ENCODE assay signal across 18 mouse cellular contexts in the genomic region with DNA sequence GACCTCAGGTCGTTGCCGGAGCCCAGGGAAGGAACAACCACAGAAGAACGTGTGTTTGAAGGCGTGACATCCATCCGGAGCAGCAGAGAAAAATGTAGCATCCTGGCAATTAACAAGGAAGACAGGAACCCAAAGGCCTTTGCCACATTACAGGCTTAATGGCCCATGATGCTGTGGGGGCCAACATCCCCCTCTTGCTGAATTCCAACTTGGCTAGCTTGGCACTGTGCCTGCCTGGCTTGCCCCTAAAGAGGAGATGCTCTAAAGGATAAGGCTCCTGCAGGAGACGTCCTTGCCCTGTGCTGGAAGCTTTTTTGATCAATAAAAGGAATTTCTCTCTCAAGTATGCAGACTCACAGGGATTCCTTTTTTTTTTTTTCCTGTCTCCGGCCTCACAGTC.
A peak's percentile ranks its signal among the peaks of the same experiment; 100 is the strongest.
DNase-seq lines count a peak whose midpoint lies in the region; ATAC-seq and TF ChIP-seq lines count a peak whose summit lies in the region.
"Had no signal": no experiment of that assay in that cellular context is flagged by ENCODE, and none has a peak within 500 bp of the region (broad histone marks: within the 10 kb centered on the region; RNA-seq: fewer than 3 reads in every experiment).

No protein-coding gene starts in this region.

- no peak for DNase-seq in kidney, adult 2 months
- DNase-seq in CH12.LX (ENCODE audit: extremely low read depth): no peak
- DNase-seq in Muller cell, postnatal 12 days (ENCODE audit: inconsistent ontology term): peak; percentile 82
- no peak for DNase-seq in hindbrain, embryonic 14.5 days (ENCODE audit: low spot score)
- no peak for DNase-seq in gastrocnemius, postnatal 36 days
- DNase-seq: adrenal gland, adult 2 months; cerebellum, postnatal 10 days; embryo, embryonic 11 days; forebrain, postnatal 0 days; gastrocnemius, postnatal 10 days; kidney, adult 18-20 months; kidney, postnatal 4 days; layer of hippocampus, postnatal 36 days; lung, adult 18-20 months had no signal

- WGBS in kidney, embryonic 15.5 days: 52% methylated on average over 7 of the region's 7 CpGs
- 57% methylated on average over 7 of the region's 7 CpGs for WGBS in kidney, adult 2 months
- WGBS in hindbrain, embryonic 14.5 days: 34% methylated on average over 7 of the region's 7 CpGs

- TF ChIP-seq CTCF in kidney, adult 2 months (conservative IDR thresholded peaks at IDR 0.05; ENCODE audit: insufficient read depth, insufficient read length, low read depth, low read length): no peak
- no peak for TF ChIP-seq CTCF in CH12.LX (conservative IDR thresholded peaks at IDR 0.05 in 1 of 2, IDR thresholded peaks at IDR 0.05 in 1 of 2; ENCODE audit: low read depth in 2 of 2, low read length in 2 of 2)

- in situ Hi-C loops in CH12.LX (cut with MboI; ENCODE audit: low pct_ligation_motif_present, low pct_unique_long_range_greater_than_20kb, low sequenced_read_pairs): no loop called here

- H3K9me3 ChIP-seq in kidney, embryonic 15.5 days (replicated peaks): no peaks in the 10 kb centered on the region
- H3K9me3 ChIP-seq in CH12.LX (replicated peaks; ENCODE audit: low read length): no peaks in the 10 kb centered on the region
- no peaks in the 10 kb centered on the region for H3K9me3 ChIP-seq in hindbrain, embryonic 14.5 days (ENCODE audit: control insufficient read depth, low read length)
- H3K9me3 ChIP-seq: G1E had no signal

- intact Hi-C loops in gastrocnemius, postnatal 36 days (cut with DNase I): no loop called here

- H3K9ac ChIP-seq in kidney, embryonic 15.5 days: no peak overlapping the region
- no peak overlapping the region for H3K9ac ChIP-seq in CH12.LX (ENCODE audit: insufficient read depth, low read depth)
- H3K9ac ChIP-seq in hindbrain, embryonic 14.5 days: no peak overlapping the region
- H3K9ac ChIP-seq: forebrain, postnatal 0 days had no signal

- TF ChIP-seq EP300 in CH12.LX (IDR thresholded peaks at IDR 0.05; ENCODE audit: low read length): no peak

- dilution Hi-C loops in CH12.LX (cut with MboI; ENCODE audit: extremely low pct_ligation_motif_present, extremely low pct_unique_long_range_greater_than_20kb, low sequenced_read_pairs): no loop called here

- TF ChIP-seq POLR2A in kidney, adult 2 months (IDR thresholded peaks at IDR 0.05; ENCODE audit: low read depth, low read length): no peak
- no peak for TF ChIP-seq POLR2A in CH12.LX (IDR thresholded peaks at IDR 0.05; ENCODE audit: low read depth, low read length)

- H3K27ac ChIP-seq in kidney, embryonic 15.5 days: peak overlapping the region; percentile 54; the same call in 1 of the 2 replicates
- H3K27ac ChIP-seq in kidney, adult 2 months (ENCODE audit: insufficient read depth, low read depth, low read length): no peak overlapping the region
- peak overlapping the region; percentile 51 for H3K27ac ChIP-seq in CH12.LX (ENCODE audit: insufficient read depth, low read depth)
- peak overlapping the region; percentile 50 for H3K27ac ChIP-seq in hindbrain, embryonic 14.5 days

- no peak for TF ChIP-seq RAD21 in CH12.LX (IDR thresholded peaks at IDR 0.05; ENCODE audit: low read depth, low read length)

- no peaks in the 10 kb centered on the region for H3K79me2 ChIP-seq in CH12.LX (replicated peaks; ENCODE audit: control insufficient read depth, extremely low read depth, insufficient read depth, poor library complexity, severe bottlenecking)

- H3K4me1 ChIP-seq in kidney, embryonic 15.5 days: peaks cover 86% of the 10 kb centered on the region
- peaks cover 34% of the 10 kb centered on the region for H3K4me1 ChIP-seq in kidney, adult 2 months (ENCODE audit: control insufficient read depth, insufficient read depth, low read length)
- H3K4me1 ChIP-seq in CH12.LX (ENCODE audit: control insufficient read depth in 1 of 2, insufficient read depth in 2 of 2): peaks cover 51 to 95% of the 10 kb centered on the region in 2 experiments
- H3K4me1 ChIP-seq in hindbrain, embryonic 14.5 days (replicated peaks; ENCODE audit: control insufficient read depth, insufficient read depth, low read length): peaks cover 80% of the 10 kb centered on the region

- no peaks in the 10 kb centered on the region for H3K36me3 ChIP-seq in kidney, embryonic 15.5 days
- H3K36me3 ChIP-seq in kidney, adult 2 months (ENCODE audit: control insufficient read depth, insufficient read depth, low read length): no peaks in the 10 kb centered on the region
- H3K36me3 ChIP-seq in CH12.LX (replicated peaks in 1 of 2; ENCODE audit: control insufficient read depth in 1 of 2, insufficient read depth in 1 of 2, low read length in 1 of 2): peaks cover 0 to 67% of the 10 kb centered on the region in 2 experiments
- H3K36me3 ChIP-seq in hindbrain, embryonic 14.5 days (replicated peaks; ENCODE audit: control insufficient read depth, insufficient read depth): no peaks in the 10 kb centered on the region

- H3K27me3 ChIP-seq in kidney, embryonic 15.5 days: no peaks in the 10 kb centered on the region
- no peaks in the 10 kb centered on the region for H3K27me3 ChIP-seq in kidney, adult 2 months (replicated peaks; ENCODE audit: control insufficient read depth, insufficient read depth, low read length)
- H3K27me3 ChIP-seq in CH12.LX (replicated peaks): no peaks in the 10 kb centered on the region
- H3K27me3 ChIP-seq in hindbrain, embryonic 14.5 days (ENCODE audit: control insufficient read depth, insufficient read depth, low read length): no peaks in the 10 kb centered on the region

- no peak overlapping the region for H3K4me2 ChIP-seq in kidney, embryonic 15.5 days
- peak overlapping the region; percentile 37 for H3K4me2 ChIP-seq in CH12.LX (ENCODE audit: insufficient read depth, low read depth, poor library complexity, severe bottlenecking)
- H3K4me2 ChIP-seq in hindbrain, embryonic 14.5 days (replicated peaks): no peak overlapping the region

- no peak overlapping the region for H3K4me3 ChIP-seq in kidney, embryonic 15.5 days (replicated peaks)
- H3K4me3 ChIP-seq in kidney, adult 2 months (ENCODE audit: insufficient read depth, low read depth, low read length): no peak overlapping the region
- peak overlapping the region in 1 of 3 experiments; percentile 20 for H3K4me3 ChIP-seq in CH12.LX (replicated peaks in 1 of 3; ENCODE audit: low read depth in 2 of 3, low read length in 2 of 3, poor library complexity in 1 of 3)
- no peak overlapping the region for H3K4me3 ChIP-seq in hindbrain, embryonic 14.5 days (replicated peaks; ENCODE audit: low read length)

- no peak for ATAC-seq in kidney, embryonic 15.5 days (replicated peaks; ENCODE audit: low FRiP score)
- no peak for ATAC-seq in hindbrain, embryonic 14.5 days (ENCODE audit: low FRiP score)
- no peak for ATAC-seq in frontal cortex, adult (ENCODE audit: low TSS enrichment)
- no peak for ATAC-seq in granulocyte monocyte progenitor cell, adult 5-6 weeks (replicated peaks; ENCODE audit: poor library complexity, severe bottlenecking)
- ATAC-seq: forebrain, postnatal 0 days had no signal

TF ChIP-seq in CH12.LX, 34 proteins besides CTCF, POLR2A, EP300 and RAD21:
- TF ChIP-seq USF1 (IDR thresholded peaks at IDR 0.05; ENCODE audit: low read depth, low read length): no peak
- 0 out of 2 replicates have a peak, but pooled peaks have one; percentile 33 for TF ChIP-seq CHD1 (IDR thresholded peaks at IDR 0.05; ENCODE audit: low read depth, low read length)
